Mouse (Mus musculus) adrenal gland, postnatal 10 days (tissue): ENCODE measurements around the gene Sh2b2. TPM values are rescaled to one million over a fixed set of nuclear protein-coding genes. Genes with fewer than 3 reads are reported as not detected.

Experiments used
- DNase-seq: peaks from one replicate; pipeline ENCODE4 v3.0.0; 2021; ENCODE audit warnings: mixed read lengths
- total RNA-seq, 2 experiments: library from RNA; stranded (reverse); gene quantifications; 2 replicates each; pipeline ENCODE4 v1.2.3; 2021

Gene Sh2b2
- total RNA-seq, 2 experiments from 2014 or later: 29.1 to 30.7 TPM

DNA sequence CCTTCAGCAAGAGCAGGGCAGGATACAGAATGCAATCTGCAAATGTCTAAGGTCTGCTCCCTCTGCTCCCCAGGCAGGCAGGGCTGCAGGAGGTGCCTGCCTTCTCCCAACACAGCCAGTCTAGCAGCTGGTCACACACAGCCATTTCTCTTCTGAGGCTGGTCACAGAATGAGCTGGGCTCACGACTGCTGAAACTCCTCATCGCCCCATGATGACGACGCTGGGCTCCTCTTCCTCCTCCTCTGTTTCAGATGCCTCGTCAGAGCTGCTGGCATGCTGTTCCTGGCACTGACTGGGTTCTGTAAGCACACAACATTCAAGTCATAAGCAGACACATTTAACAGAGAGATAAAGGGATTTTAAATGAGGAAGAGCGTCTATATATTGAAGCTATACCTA is 65.2 kb downstream of the Sh2b2 start:
- no peak for DNase-seq

DNA sequence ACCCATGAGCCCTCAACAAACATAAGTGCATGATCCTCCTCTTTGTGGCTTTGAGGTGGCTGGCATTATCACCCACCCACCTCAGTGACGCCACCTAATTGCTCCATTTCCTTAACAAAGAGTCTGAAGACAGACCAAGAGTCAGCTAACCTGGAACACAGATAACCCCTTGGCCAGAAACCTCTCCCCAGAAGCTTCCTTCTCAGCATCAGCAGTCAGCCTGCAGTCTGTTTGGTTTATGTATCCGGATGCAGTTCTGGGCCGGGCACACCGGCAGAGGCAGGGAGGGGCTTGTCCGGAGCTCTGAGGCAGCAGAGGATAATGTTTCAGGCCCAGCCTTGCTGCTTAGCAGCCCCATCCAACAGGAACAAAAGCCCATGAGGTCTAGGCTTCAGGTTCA is 66.8 kb downstream of the Sh2b2 start:
- DNase-seq: no peak

DNA sequence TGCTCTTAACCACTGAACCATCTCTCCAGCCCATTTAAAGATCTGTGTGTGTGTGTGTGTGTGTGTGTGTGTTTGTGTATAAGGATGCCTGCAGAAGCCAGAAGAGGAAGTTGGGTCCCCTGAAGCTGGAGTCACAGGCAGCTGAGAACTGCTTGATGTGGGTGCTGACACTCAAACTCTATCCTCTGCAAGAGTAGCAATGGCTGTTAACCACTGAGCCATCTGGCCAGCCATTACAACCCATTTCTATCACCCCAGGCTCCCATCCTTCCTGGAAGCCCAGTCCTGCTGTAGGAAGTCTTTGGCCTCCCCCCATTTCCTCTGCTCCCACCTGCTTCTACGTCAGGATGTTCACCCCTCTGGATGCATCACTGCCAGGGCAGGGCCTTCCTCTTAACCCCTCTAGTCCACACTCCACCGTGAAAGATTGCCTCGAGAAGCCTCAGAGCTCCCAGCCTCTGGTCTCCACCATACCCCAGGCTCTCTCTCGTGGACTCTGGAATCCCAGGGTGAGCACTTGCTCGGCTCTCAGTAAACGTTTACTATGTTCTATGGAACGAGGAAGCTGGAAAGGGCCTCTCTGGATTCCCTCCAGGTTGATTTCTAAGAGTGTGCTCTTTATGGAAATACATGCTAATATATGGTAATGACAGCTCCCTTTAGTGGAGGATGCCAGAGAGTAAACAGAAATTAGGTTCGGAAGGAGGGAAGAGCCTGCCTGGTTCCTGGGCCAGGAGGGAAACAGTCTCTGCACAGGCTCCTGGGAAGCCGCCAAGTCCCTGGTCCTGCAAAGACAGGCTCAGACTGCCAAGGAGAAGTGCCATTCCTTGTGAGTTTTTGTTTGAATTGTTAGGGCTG is 72.5 kb downstream of the Sh2b2 start:
- DNase-seq: peak; percentile 67

DNA sequence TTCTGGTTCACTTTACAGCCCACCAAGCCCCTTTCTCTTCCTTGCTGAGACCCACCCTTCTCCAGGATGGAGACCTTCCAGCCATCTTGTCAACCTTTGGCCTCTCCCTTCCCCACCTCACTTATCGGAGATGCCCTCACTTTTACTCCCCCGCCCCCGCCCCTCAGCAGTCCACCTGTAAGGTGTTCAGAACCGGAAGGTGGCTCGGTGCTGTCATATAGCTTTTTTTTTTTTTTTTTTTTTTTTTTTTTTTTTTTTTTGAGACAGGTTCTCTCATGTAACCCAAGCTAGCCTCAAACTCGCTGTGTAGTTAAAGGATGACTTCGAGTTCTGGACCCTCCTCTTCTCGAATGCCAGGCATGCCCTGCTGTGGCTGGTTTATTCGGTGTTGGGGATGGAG is 73.4 kb downstream of the Sh2b2 start:
- DNase-seq: no peak

DNA sequence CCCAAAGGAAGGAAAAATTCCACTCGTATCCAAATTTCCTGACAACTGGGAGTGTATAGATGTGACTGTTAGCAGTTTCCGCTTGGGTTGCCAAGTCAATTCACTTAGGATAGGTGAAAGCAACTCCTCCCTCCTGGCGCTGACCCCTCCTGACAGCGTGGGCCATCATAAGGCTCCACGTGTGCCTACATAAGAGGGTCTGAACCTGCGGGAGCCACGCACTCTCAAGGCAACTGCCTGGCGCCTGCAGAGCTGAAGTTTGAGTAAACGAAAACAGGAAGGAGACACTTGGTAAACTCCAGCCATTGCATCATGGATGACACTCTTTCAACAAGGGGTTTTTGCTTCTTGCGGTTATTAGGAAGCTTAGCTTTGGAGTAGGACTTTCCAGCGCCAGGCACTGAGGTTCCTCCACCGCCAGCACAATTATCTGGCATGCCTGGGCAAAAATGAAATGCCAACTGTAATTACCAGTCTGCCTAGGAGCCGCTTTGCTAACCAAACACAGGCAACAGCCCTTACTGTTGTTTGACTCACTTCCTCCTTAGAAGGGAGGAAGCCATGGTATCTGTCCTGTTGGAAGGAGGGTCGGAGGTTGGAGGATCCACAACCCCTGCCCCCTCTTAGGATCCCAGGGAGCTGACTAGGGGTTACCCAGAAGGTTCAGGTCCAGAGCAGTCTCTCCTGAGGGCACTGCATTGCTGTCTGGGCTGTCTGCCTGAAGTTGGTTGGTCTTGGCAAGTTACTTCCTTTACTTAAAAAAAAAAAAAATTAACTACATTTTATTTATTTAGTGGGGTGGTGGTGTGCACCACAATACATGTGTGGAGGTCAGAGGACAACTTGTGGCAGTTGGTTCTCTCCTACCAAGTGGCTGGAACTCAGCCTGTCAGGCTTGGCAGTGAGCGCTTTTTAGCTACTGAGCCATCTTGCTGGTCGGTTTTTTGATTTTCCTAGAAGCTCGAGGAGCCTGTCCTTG is 74.7 kb downstream of the Sh2b2 start:
- DNase-seq: no peak

DNA sequence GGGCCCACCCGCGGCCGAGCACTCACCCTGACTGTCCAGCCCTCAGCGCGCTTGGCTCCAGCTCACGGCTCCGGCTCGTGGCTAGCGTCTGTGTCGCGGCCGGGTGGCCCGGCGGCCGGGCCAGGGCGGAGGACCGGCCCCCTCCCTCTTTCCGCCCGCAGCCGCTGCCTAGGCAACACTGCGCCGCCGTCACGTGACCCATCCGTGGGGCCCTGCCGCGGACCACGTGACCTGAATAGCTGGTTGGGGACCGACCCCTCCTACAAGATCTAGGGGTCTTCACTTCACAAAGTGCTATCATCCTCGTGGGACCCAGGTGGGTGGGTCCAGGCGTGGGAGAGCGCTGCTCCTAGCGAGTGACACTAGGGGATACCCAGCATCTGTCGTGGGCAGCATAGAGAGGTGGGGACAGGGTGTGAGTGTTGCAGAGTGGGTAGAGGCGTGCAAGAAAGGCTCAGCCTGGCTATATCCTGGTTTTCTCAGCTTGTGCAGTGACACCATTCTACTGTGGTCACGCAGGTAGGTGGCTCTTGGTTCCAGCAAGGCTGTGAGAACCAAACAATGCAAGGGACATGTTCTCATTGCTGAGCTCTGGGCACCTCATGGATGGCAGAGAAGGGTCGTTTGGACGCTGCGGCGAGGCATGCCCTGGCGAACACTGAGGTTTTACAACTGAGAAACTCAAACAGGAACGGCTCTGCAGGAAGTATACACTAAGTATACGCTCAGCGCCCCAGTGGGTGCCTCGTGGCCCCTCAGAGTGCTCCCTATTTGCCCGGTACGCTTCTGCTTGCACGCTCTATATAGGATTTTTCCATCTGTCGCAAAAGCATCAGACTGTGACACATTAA is 75.6 kb downstream of the Sh2b2 start, which contains the start of gene Orai2:
TSS of gene Orai2 (minus strand) at position 202 of the 851 bp plus-strand sequence.
- peak; percentile 84 for DNase-seq

DNA sequence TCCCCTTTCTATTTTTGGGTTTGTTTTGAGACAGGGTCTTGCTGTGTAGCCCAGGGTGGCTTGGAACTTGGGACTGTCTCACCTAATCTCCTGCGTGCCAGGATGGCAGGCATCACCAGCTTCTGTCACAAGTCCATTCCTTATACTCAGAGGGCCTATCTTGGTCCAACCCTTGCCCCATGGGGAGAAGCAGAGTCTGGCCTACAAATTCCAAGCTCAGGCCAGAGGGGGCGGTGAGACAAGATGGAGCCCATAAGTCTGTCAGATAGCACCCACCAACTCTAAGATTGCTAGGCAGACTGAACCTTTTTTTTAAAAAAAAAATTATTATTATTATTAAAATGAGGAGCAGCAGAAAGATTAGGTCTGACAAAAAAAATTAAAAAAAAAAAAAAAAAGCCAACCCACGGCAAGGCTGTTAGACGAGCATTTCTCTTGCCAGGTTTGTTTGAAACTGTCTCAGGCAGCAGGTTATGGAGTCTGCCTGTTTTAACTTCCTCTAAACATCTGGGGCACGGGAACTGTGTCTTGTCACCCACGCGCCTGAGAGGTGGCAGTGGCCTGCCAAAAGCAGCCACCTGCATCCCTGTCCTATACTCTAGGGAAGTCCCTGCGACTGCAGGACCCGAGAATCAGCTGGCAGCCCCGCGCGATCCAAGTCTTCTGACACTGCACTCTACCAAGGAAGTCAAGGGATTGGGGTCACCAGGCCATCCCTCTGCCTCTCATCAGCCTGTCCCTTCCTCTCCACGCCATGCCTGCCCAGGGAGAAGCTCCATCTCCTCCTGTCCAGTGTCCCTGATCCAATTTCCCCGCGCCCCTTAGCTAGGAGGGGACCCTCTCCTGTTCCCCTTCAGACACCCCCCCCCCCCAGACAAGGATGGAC is 76.5 kb downstream of the Sh2b2 start:
- DNase-seq: peak; percentile 40

Other genes starting within 250 kb of the Sh2b2 start
- gene Upk3b, start 208.1 kb downstream of the Sh2b2 start, total RNA-seq: 10 to 100 TPM; 13.2 to 14.6 TPM
- under 1 TPM; 0.39 to 0.45 TPM for gene Upk3bl, start 192.1 kb downstream of the Sh2b2 start, total RNA-seq
- 10 to 100 TPM in 1 of 2 experiments, 1 to 10 TPM in 1; 8.4 to 13.7 TPM for gene Rasa4, start 162.6 kb downstream of the Sh2b2 start, total RNA-seq
- gene Polr2j, start 129.9 kb downstream of the Sh2b2 start, total RNA-seq: 10 to 100 TPM; 84.1 to 89.4 TPM
- gene Lrwd1, start 110.5 kb downstream of the Sh2b2 start, total RNA-seq: 10 to 100 TPM in 1 of 2 experiments, 1 to 10 TPM in 1; 8.6 to 11.9 TPM
- gene Alkbh4, start 110.4 kb downstream of the Sh2b2 start, total RNA-seq: 1 to 10 TPM; 5.6 to 9.2 TPM
- 1 to 10 TPM; 5.1 to 6.6 TPM for gene Orai2, start 75.8 kb downstream of the Sh2b2 start, total RNA-seq
- 10 to 100 TPM; 30.0 to 33.2 TPM for gene Prkrip1, start 47.6 kb downstream of the Sh2b2 start, total RNA-seq